Mouse (Mus musculus): ENCODE measurements around the gene 2310057M21Rik. TPM values are rescaled to one million over a fixed set of nuclear protein-coding genes. Genes with fewer than 3 reads are reported as not detected.

Gene 2310057M21Rik
- total RNA-seq, 2 experiments from 2014 or later, result 5.6 to 21.7 TPM

DNA sequence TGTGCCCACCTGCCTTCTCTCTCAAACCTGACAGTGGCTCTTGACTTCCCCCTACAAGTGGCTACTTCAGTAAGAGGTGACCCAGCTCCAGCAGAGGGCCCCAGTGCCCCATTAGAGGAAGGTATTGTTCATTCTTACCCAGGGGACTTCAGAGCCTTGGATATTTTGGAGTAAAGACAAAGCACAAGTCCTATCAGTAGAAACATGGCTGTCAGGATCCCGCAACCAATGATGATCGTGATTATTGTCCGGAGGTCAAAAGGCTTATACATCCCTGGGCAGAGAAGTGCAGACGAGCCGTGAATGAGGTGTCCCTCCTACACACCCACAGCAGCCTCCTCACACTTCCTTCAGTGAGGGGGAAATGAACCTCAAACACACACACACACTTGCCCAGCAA lies 35.5 kb downstream of the 2310057M21Rik start:
- ATAC-seq (replicated peaks; ENCODE audit: poor library complexity), result no peak

DNA sequence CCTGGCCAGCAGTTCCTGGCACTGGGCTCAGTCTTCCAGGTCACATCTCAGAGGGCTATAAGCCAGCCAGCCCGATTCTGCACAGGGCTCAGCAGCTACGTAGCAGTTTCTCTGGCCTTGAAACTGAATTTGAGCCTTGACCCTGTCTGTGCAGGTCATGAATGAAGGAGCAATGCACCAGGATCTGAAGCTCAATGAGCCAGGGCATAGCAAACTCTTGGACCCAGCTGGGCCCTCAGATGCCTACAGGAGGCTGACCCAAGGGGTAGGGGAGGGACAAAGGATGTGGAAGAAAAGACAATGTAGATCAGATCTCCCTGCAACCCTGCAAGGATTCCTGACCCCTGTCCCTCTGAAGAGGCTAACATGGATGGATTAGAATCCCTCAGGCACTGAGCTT lies 40.4 kb downstream of the 2310057M21Rik start, which contains the start of gene Cuzd1:
Gene Cuzd1 (minus strand): TSS at position 101 of the 400 bp plus-strand sequence.
- ATAC-seq (replicated peaks; ENCODE audit: poor library complexity), result no peak

DNA sequence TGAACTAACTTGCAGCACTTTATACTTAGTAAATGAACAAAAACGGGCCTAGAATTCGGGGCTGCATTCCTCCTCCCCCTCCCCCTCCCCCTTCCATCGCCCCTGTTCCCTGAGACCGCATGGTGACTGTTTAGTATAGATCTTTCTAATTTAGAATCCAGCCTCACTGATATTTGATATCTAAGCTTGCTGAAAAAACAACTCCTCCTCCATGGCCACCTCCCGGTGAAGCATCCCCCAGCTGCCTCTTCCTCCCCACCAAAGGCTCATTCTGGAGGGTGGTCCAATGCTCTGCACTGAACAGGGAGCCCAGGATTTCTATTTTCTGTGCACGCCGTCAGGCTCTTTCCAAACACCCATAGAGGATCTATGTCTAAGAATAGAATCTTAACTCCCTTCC lies 44.2 kb downstream of the 2310057M21Rik start:
- ATAC-seq (replicated peaks; ENCODE audit: poor library complexity), result no peak

DNA sequence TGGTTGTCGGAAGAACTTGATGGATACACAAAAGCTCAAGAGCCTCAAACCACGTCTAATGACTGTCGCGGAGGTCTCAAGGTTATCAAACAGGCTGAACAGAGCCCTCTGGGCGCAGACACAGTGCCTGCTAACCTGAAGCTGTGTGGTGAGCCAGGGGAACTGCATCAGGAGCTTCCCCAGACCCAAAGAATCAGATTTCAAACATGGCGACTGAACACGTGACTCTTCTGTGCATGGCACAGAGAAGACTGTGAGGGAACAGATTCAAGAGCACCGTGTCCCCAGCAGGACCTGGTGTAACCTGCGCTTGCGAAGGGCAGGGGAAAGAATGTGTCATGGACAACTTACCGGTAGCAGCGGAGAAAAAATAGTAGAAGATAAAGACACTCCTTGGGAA lies 45.0 kb downstream of the 2310057M21Rik start:
- no peak for ATAC-seq (replicated peaks; ENCODE audit: poor library complexity)

DNA sequence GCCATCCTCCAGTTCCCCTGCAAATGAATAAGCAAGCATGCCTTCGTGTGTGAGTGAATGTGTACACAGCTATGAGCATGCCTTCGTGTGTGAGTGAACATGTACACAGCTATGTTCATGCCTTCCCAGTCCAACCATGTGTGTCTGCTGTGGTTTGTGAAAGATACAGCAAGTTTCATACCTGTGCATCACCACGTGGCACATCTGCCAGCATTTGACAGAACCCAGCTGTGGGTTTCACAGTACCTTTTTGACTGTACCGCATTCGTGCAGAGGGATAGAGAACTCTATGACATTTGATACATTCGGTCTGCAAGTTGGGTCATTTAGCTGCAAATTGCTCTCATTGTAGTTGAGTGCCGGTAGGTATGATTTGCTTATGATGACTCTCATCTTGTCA lies 48.1 kb downstream of the 2310057M21Rik start:
- no peak for ATAC-seq (replicated peaks; ENCODE audit: poor library complexity)

DNA sequence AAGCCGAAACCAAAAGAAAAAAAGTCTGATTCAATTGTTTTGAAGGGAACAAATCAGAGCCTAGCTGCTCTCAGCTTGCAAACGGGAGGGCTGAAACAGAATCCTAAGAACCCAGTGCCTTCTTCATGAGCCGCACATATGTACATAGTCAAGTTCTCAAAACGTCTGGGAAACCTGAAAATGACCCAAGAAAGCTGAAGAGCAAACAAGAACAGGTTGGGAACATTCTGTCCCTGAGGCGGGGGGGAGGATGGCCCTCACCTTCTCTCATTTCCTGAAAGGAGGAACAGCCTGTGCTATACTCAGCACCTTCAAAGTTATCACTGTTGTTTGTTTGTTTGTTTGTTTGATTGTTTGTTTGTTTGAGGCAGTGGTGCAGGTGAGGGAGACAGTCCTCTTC lies 55.8 kb downstream of the 2310057M21Rik start:
- no peak for ATAC-seq (replicated peaks; ENCODE audit: poor library complexity)

DNA sequence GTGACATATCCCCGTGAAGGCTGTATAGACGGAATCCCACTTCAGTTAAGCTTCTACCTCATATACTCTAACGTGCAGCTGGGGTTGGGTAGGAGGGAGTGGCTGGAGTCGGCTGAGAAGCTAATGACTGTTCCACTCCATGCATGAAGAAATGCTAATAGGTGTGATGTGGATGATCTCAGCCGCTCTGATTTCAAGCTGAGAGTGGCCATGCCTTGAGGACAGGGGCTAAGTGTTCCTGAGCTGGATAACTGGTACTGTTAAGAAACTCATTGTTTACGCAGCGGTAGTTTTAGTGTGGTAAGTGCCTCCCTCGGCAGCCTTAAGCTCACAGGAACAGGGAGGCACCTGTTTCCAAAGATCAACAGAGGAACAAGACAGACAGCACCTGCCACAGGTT lies 59.2 kb downstream of the 2310057M21Rik start:
- ATAC-seq (replicated peaks; ENCODE audit: poor library complexity), result no peak

DNA sequence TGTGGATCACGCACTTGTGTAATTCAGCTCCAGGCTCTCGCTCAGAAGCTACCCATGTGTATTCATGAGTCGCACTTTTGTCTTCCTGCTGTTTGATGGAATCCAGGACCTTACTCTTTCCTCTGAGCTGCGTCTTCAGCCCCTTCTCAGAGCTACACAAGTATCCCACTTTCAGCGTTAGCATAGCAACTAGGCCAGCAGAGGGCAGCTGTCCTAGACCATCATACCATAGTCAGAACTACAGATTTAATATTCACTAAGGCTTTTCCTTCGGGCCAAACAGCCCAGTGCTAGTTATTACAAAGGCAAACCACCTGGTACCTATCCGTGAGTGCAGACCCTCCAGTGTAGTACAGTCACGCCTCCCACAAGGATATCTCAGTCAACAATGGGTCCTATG lies 65.4 kb downstream of the 2310057M21Rik start:
- ATAC-seq (replicated peaks; ENCODE audit: poor library complexity), result no peak

Other genes with a start within 250 kb of the 2310057M21Rik start
- gene 4933402N03Rik, start 216.4 kb downstream of the 2310057M21Rik start, total RNA-seq (2015), result not detected in 2 replicates
- gene 4933402N03Rik, start 216.4 kb downstream of the 2310057M21Rik start, total RNA-seq (2017), result not detected in 2 replicates
- not detected in 2 replicates for gene 5430419D17Rik, start 188.4 kb downstream of the 2310057M21Rik start, total RNA-seq (2015)
- not detected in 2 replicates for gene 5430419D17Rik, start 188.4 kb downstream of the 2310057M21Rik start, total RNA-seq (2017)
- gene Cuzd1, start 40.5 kb downstream of the 2310057M21Rik start, total RNA-seq (2015), result 0.17 TPM in 1 of 2 replicates, not detected in the other
- not detected in 2 replicates for gene Cuzd1, start 40.5 kb downstream of the 2310057M21Rik start, total RNA-seq (2017)
- not detected in 2 replicates for gene Fam24b, start 33.2 kb downstream of the 2310057M21Rik start, total RNA-seq (2015)
- gene Fam24b, start 33.2 kb downstream of the 2310057M21Rik start, total RNA-seq (2017), result not detected in 2 replicates
- gene Fam24a, start 28.9 kb downstream of the 2310057M21Rik start, total RNA-seq (2015), result not detected in 2 replicates
- gene Fam24a, start 28.9 kb downstream of the 2310057M21Rik start, total RNA-seq (2017), result not detected in 2 replicates
- gene Pstk, start 8.4 kb upstream of the 2310057M21Rik start, total RNA-seq (2015), result 31.2 and 36.4 TPM in 2 replicates
- 13.8 and 33.4 TPM in 2 replicates for gene Pstk, start 8.4 kb upstream of the 2310057M21Rik start, total RNA-seq (2017)
- gene Ikzf5, start 47.8 kb upstream of the 2310057M21Rik start, total RNA-seq (2015), result 27.7 and 30.6 TPM in 2 replicates
- gene Ikzf5, start 47.8 kb upstream of the 2310057M21Rik start, total RNA-seq (2017), result 25.3 and 31.2 TPM in 2 replicates
- gene Acadsb, start 47.8 kb upstream of the 2310057M21Rik start, total RNA-seq (2015), result 27.5 and 27.8 TPM in 2 replicates
- 39.9 and 46.6 TPM in 2 replicates for gene Acadsb, start 47.8 kb upstream of the 2310057M21Rik start, total RNA-seq (2017)
- not detected in 2 replicates for gene Hmx3, start 180.1 kb upstream of the 2310057M21Rik start, total RNA-seq (2015)
- gene Hmx3, start 180.1 kb upstream of the 2310057M21Rik start, total RNA-seq (2017), result not detected in 2 replicates
- 0.15 TPM in 1 of 2 replicates, not detected in the other for gene Hmx2, start 186.0 kb upstream of the 2310057M21Rik start, total RNA-seq (2015)
- gene Hmx2, start 186.0 kb upstream of the 2310057M21Rik start, total RNA-seq (2017), result not detected in 2 replicates
- gene Bub3, start 197.5 kb upstream of the 2310057M21Rik start, total RNA-seq (2015), result 164 and 173 TPM in 2 replicates
- 85.9 and 90.3 TPM in 2 replicates for gene Bub3, start 197.5 kb upstream of the 2310057M21Rik start, total RNA-seq (2017)